Mouse (Mus musculus) E14TG2a.4 (cell line): ENCODE measurements at regions not wholly inside any gene's neighbourhood (a gene's known extent, or its start where the extent isn't known, plus 50 kb on each side); places are given as distances from the start of the nearest gene placed in this dataset.

Source experiments
- CTCF ChIP-seq: conservative IDR thresholded peaks from 2 replicates; pipeline ENCODE4 v1.5.1; 2014; ENCODE audit warnings: low read length
- POU5F1 ChIP-seq: IDR thresholded peaks from 2 replicates; pipeline ENCODE4 v1.6.1; 2014; ENCODE audit warnings: low read length, borderline replicate concordance

- TF ChIP-seq CTCF, result no peak
- no peak for TF ChIP-seq POU5F1
Observed at GRCm38 (mm10) chr13:84021771-84022170, 200.3 kb upstream of the Tmem161b start.
